Mouse (Mus musculus) lung, postnatal 10 days (tissue): ENCODE data around the gene Cyp39a1.

Experiments used
- DNase-seq: peaks from one replicate; pipeline ENCODE4 v3.0.0; 2021

Gene Cyp39a1

GRCm38 (mm10) chr17:43684638-43685037 lies 17.4 kb downstream of the Cyp39a1 start:
- DNase-seq: no peak

GRCm38 (mm10) chr17:43689591-43689990 lies 22.4 kb downstream of the Cyp39a1 start:
- DNase-seq: no peak

- DNase-seq: peak; percentile 80
These were observed 31.9 kb downstream of the Cyp39a1 start for GRCm38 (mm10) chr17:43698997-43699649.

- peak; percentile 68 for DNase-seq
These were observed 33.8 kb downstream of the Cyp39a1 start for GRCm38 (mm10) chr17:43701060-43701459.

GRCm38 (mm10) chr17:43704216-43704930 lies 37.1 kb downstream of the Cyp39a1 start:
- no peak for DNase-seq

GRCm38 (mm10) chr17:43706749-43707148 lies 39.5 kb downstream of the Cyp39a1 start:
- DNase-seq: no peak

GRCm38 (mm10) chr17:43707254-43707653 lies 40.0 kb downstream of the Cyp39a1 start:
- peak; percentile 69 for DNase-seq

GRCm38 (mm10) chr17:43711557-43712352 lies 44.5 kb downstream of the Cyp39a1 start:
- DNase-seq: no peak

GRCm38 (mm10) chr17:43714191-43714590 lies 47.0 kb downstream of the Cyp39a1 start:
- DNase-seq: no peak

- no peak for DNase-seq
These were observed 49.4 kb downstream of the Cyp39a1 start for GRCm38 (mm10) chr17:43716601-43717000.

GRCm38 (mm10) chr17:43719401-43719800 lies 52.2 kb downstream of the Cyp39a1 start:
- DNase-seq: peak; percentile 18

- DNase-seq: no peak
These were observed 57.3 kb downstream of the Cyp39a1 start for GRCm38 (mm10) chr17:43724480-43724879.

GRCm38 (mm10) chr17:43731327-43731726 lies 64.1 kb downstream of the Cyp39a1 start:
- no peak for DNase-seq

- DNase-seq: peak; percentile 24
These were observed 64.8 kb downstream of the Cyp39a1 start for GRCm38 (mm10) chr17:43731976-43732375.

GRCm38 (mm10) chr17:43734252-43734651 lies 67.0 kb downstream of the Cyp39a1 start:
- DNase-seq: peak; percentile 27

GRCm38 (mm10) chr17:43743933-43744332 lies 76.7 kb downstream of the Cyp39a1 start:
- no peak for DNase-seq

- no peak for DNase-seq
These were observed 77.2 kb downstream of the Cyp39a1 start for GRCm38 (mm10) chr17:43744425-43744824.

GRCm38 (mm10) chr17:43751146-43751545 lies 83.9 kb downstream of the Cyp39a1 start:
- DNase-seq: no peak

- DNase-seq: no peak
These were observed 85.6 kb downstream of the Cyp39a1 start for GRCm38 (mm10) chr17:43752811-43753210.

- peak; percentile 19 for DNase-seq
These were observed 87.5 kb downstream of the Cyp39a1 start for GRCm38 (mm10) chr17:43754687-43755086.

GRCm38 (mm10) chr17:43758607-43759259 lies 91.5 kb downstream of the Cyp39a1 start:
- DNase-seq: peak; percentile 70

- peak; percentile 17 for DNase-seq
These were observed 117.3 kb downstream of the Cyp39a1 start for GRCm38 (mm10) chr17:43784531-43784930.

- no peak for DNase-seq
These were observed 121.0 kb downstream of the Cyp39a1 start for GRCm38 (mm10) chr17:43788222-43788621.
